Mouse (Mus musculus) forebrain, embryonic 14.5 days (tissue): Measurements from ENCODE around the gene Csmd2. TPM values are rescaled to one million over a fixed set of nuclear protein-coding genes. Genes with fewer than 3 reads are reported as not detected.

Experiments
- ATAC-seq: fragments of 200-750 bp; cut with Nextera tagmentation; 2 replicates; pipeline ENCODE4 v1.8.0; 2017; ENCODE audit warnings: mild to moderate bottlenecking, moderate library complexity
- DNase-seq: peaks from one replicate; pipeline ENCODE4 v3.0.0-alpha.2; 2015; ENCODE audit warnings: low spot score
- H3K27ac ChIP-seq: fragments of 300-500 bp; sonication (generic); 2 replicates; pipeline ENCODE4 v1.5.1; 2014; ENCODE audit warnings: low read depth, mild to moderate bottlenecking, control low read depth, low read length, moderate library complexity
- H3K27me3 ChIP-seq: fragments of 300-500 bp; sonication (generic); replicated peaks from 2 replicates; pipeline ENCODE4 v1.6.1; 2014; ENCODE audit warnings: low read length, control low read depth, mixed read lengths; ENCODE audit not compliant: control insufficient read depth, insufficient read depth
- H3K36me3 ChIP-seq: fragments of 300-500 bp; sonication (generic); 2 replicates; pipeline ENCODE4 v1.6.1; 2014; ENCODE audit warnings: low read length, control low read depth; ENCODE audit not compliant: control insufficient read depth, insufficient read depth
- H3K4me1 ChIP-seq: fragments of 300-500 bp; sonication (generic); 2 replicates; pipeline ENCODE4 v1.6.1; 2014; ENCODE audit warnings: antibody characterized with exemption, low read length, control low read depth; ENCODE audit not compliant: control insufficient read depth, insufficient read depth
- H3K4me2 ChIP-seq: fragments of 300-500 bp; sonication (generic); 2 replicates; pipeline ENCODE4 v1.6.1; 2014; ENCODE audit warnings: mild to moderate bottlenecking, control low read depth, low read length
- H3K4me3 ChIP-seq: fragments of 300-500 bp; sonication (generic); 2 replicates; pipeline ENCODE4 v1.5.1; 2014; ENCODE audit warnings: low read depth, low read length, control low read depth
- H3K9ac ChIP-seq: fragments of 300-500 bp; sonication (generic); 2 replicates; pipeline ENCODE4 v1.6.1; 2014; ENCODE audit warnings: mild to moderate bottlenecking, low read length, control low read depth, moderate library complexity
- H3K9me3 ChIP-seq: fragments of 300-500 bp; sonication (generic); replicated peaks from 2 replicates; pipeline ENCODE4 v1.6.1; 2016; ENCODE audit warnings: low read length, control low read depth, mixed read lengths; ENCODE audit not compliant: control insufficient read depth
- WGBS: fragments of 180-500 bp; shearing (Covaris S2); extraction: QIAGEN DNeasy Blood & Tissue Kit; methylation state at CpG from one replicate; pipeline ENCODE4 v1.1.7; 2014; 5-methylcytosine and 5-hydroxymethylcytosine counted together
- polyA plus RNA-seq: library from polyadenylated mRNA; unstranded; fragments of >200 nt; fragmentation: Nextera tagmentation; extraction: Ambion mirVana; gene quantifications from 2 replicates; pipeline ENCODE4 v1.2.1, GENCODE M21; 2014

Gene Csmd2
- polyA plus RNA-seq, 1 experiment from 2014 or later = 3.2 TPM

DNA sequence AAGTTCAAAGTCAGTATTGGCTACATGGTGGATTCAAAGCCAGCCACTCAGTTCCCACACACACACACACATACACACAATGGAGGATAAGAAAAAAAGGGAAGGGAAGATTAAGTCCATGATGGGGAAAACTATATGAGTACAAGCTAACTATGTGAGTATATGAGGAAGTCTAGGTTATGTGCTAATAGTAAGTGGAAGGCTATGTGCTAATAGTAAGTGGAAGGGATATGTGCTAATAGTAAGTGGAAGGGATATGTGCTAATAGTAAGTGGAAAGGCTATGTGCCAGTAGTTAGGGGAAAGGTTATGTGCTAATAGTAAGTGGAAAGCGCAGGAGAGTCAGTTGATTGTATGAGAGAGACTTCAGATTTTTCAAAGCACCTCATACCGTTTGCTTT, 453.6 kb downstream of the Csmd2 start:
- H3K36me3 ChIP-seq = no peaks in the 10 kb centered on the region
- H3K9me3 ChIP-seq = no peaks in the 10 kb centered on the region
- H3K27ac ChIP-seq = no peak overlapping the region
- no peak overlapping the region for H3K4me3 ChIP-seq
- no peak overlapping the region for H3K4me2 ChIP-seq
- no peaks in the 10 kb centered on the region for H3K27me3 ChIP-seq
- no peak overlapping the region for H3K9ac ChIP-seq
- H3K4me1 ChIP-seq = peaks cover 10% of the 10 kb centered on the region
- ATAC-seq (no peak), DNase-seq (no peak)
- 83% methylated on average over 2 of the region's 2 CpGs for WGBS

DNA sequence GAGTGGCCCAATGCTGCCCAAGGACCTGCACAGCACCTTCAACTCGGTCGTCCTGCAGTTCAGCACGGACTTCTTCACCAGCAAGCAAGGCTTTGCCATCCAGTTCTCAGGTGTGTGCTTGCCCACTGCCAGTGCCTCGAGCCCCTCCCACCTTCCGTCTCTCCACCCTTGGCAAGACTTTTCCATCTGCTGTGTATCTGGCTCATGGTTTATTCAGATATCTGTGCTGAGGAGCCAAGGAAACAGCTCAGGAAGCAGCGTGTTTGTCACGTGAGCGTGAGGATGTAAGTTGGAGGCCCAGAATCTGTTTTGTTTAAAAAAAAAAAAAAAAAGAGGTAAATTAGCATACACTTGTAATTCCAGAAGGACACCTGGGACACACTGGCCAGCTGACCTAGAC, 455.1 kb downstream of the Csmd2 start:
- 67% methylated on average over 8 of the region's 8 CpGs for WGBS
- ATAC-seq = peak; percentile 70; the same call in 1 of the 2 replicates

DNA sequence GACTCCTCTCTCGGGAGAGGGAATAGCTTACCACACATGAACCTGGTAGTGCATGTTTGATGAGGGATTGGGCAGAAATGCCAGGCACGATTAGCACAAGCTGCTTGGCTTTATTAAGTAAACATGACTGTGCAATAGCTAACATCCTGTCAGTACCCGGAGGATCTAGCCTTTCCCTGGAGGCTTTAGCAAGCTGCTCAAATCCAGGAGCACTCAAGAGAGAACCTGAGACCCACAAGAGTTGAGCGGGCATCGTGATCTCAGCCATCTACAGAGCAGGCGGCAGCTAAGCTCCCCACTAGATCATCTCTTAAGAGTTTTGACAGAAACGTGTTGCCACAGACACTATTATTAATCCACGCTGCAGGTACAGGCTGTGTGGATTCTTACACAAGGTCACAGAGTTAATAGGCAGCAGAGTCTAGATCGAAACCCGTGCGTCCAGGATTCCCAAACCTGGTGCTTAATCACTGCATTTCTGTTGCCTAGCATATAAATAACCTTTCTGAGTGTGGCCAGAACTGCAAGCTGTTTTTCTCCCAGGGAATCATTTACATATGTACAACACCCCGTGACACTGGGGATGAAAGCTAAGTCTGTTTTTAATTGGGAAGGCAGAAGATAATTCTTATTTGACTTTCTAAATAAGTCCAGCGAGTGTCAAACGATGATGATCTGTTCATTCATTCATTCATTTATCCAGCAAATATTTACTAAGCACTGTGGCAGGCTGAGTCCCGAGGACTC, 458.0 kb downstream of the Csmd2 start:
- H3K9me3 ChIP-seq = no peaks in the 10 kb centered on the region
- H3K4me2 ChIP-seq = no peak overlapping the region
- no peak overlapping the region for H3K4me3 ChIP-seq
- no peaks in the 10 kb centered on the region for H3K36me3 ChIP-seq
- peaks cover 16% of the 10 kb centered on the region for H3K4me1 ChIP-seq
- no peaks in the 10 kb centered on the region for H3K27me3 ChIP-seq
- WGBS = 58% methylated on average over 15 of the region's 15 CpGs
- H3K27ac ChIP-seq = 0 out of 2 replicates have a peak overlapping the region, but pooled peaks have one; percentile 2
- peak; percentile 27 for DNase-seq
- no peak overlapping the region for H3K9ac ChIP-seq
- no peak for ATAC-seq

More for the DNA sequence above, 455.1 kb downstream of the Csmd2 start:
- H3K9me3 ChIP-seq = no peaks in the 10 kb centered on the region
- H3K27ac ChIP-seq = 0 out of 2 replicates have a peak overlapping the region, but pooled peaks have one; percentile 41
- H3K4me2 ChIP-seq = no peak overlapping the region
- H3K36me3 ChIP-seq = no peaks in the 10 kb centered on the region
- H3K27me3 ChIP-seq = no peaks in the 10 kb centered on the region
- peak; percentile 71 for DNase-seq
- peaks cover 10% of the 10 kb centered on the region for H3K4me1 ChIP-seq
- H3K9ac ChIP-seq = no peak overlapping the region
- no peak overlapping the region for H3K4me3 ChIP-seq

DNA sequence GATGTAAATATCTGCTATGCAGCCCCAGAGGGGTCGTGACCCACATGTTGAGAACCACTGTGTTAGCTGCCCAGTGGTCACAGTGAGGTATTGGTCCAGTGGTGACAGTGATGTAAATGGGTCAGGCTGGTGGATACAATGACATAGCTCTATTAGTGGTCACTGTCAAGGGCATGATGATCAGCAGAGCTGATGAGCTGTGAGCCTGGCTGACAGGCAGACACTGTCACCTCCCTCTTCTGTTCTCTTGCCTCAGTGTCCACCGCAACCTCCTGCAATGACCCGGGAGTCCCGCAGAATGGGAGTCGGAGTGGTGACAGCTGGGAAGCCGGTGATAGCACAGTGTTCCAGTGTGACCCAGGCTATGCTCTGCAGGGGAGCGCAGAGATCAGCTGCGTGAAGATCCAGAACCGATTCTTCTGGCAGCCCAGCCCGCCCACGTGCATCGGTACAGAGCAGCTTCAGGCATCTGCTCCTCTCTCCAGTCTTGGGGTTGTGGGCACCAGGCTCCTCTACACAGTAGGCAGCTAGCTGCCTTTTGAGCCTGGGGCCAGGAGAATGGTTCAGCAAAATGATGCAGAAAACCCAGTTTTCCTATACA, 461.3 kb downstream of the Csmd2 start:
- no peak overlapping the region for H3K9ac ChIP-seq
- no peak overlapping the region for H3K4me3 ChIP-seq
- H3K27me3 ChIP-seq = no peaks in the 10 kb centered on the region
- H3K4me2 ChIP-seq = no peak overlapping the region
- peaks cover 29% of the 10 kb centered on the region for H3K4me1 ChIP-seq
- no peaks in the 10 kb centered on the region for H3K36me3 ChIP-seq
- no peak for DNase-seq
- H3K27ac ChIP-seq = no peak overlapping the region
- no peak for ATAC-seq
- 90% methylated on average over 12 of the region's 12 CpGs for WGBS
- H3K9me3 ChIP-seq = no peaks in the 10 kb centered on the region

DNA sequence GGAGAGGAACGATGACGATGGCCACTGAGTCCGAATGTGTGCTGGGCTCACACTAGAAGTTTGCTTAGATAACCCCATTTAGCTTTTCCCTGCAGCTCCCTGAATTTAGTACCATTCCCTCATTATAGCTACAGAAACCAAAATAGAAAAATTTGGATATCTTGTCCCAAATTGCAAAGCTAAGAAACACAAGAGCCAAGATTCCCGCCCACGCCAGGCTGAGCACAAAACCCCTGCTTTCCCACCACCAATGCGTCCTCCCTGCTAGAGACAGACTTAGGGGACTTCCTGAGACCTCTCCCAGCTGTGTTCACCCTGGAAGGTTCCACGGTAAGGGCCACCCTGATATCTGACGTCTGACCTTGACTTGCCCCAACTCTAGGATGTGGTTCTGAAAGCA, 462.5 kb downstream of the Csmd2 start:
- Histone ChIP-seq H3K4me1 (peaks cover 25% of the 10 kb centered on the region; the same call in 1 of the 2 replicates), H3K9me3 (no peaks in the 10 kb centered on the region), H3K36me3 (no peaks in the 10 kb centered on the region), H3K4me3 (no peak overlapping the region), H3K27ac (no peak overlapping the region), H3K27me3 (no peaks in the 10 kb centered on the region), H3K4me2 (no peak overlapping the region), H3K9ac (no peak overlapping the region)
- DNase-seq (no peak), ATAC-seq (no peak)
- WGBS = 94% methylated on average over 8 of the region's 8 CpGs

DNA sequence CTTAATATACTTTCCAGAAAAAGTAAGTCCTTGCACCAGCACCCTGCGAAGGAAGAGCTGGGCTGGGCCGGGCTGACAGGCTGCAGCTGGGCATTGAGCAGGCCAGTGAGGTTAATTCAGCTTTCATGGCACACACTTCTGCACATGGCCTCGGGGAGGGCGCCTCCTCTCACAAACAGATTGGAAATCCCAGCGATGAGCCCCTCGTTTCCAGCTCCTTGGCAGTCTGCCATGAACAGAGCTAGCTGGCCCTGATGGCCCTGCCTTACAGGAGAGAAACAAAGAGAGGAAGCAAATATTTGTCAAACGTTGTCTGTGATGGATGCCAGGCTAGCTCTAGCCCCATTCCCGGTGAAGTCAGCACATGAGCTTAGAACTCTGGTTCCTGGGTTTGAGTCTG, 463.3 kb downstream of the Csmd2 start:
- no peak overlapping the region for H3K4me3 ChIP-seq
- H3K9ac ChIP-seq = no peak overlapping the region

DNA sequence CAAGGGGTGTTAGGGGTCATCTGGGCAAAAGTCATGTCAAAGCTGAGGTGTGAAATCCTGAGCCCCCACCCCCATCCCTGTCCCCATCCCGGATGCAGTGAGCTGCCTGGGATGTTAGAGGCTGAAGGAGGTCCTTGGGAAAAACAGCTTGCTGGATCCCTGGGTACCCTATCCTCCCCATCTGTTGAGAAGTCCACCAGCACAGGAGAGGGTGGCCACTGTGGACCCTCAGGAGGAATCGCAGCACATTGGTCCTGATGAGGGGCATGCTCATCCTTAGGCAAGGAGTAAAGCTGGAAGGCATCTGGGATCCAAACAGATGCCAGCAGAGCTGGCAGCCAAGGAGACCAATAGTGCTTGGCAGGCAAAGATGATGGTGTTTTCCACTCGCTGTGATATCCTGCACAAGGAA, 463.7 kb downstream of the Csmd2 start:
- no peaks in the 10 kb centered on the region for H3K9me3 ChIP-seq
- H3K4me1 ChIP-seq = peaks cover 19% of the 10 kb centered on the region; the same call in 1 of the 2 replicates
- H3K36me3 ChIP-seq = no peaks in the 10 kb centered on the region
- H3K4me2 ChIP-seq = no peak overlapping the region
- H3K27ac ChIP-seq = peak overlapping the region; percentile 52; the same call in 1 of the 2 replicates
- DNase-seq (peak; percentile 58), ATAC-seq (peak; percentile 61)
- WGBS = 64% methylated on average over 3 of the region's 3 CpGs
- H3K4me3 ChIP-seq = no peak overlapping the region
- H3K27me3 ChIP-seq = no peaks in the 10 kb centered on the region
- no peak overlapping the region for H3K9ac ChIP-seq

More for the DNA sequence above, 463.3 kb downstream of the Csmd2 start:
- Histone ChIP-seq H3K27ac (peak overlapping the region; percentile 52; the same call in 1 of the 2 replicates), H3K27me3 (no peaks in the 10 kb centered on the region), H3K4me1 (peaks cover 19% of the 10 kb centered on the region; the same call in 1 of the 2 replicates), H3K9me3 (no peaks in the 10 kb centered on the region), H3K36me3 (no peaks in the 10 kb centered on the region), H3K4me2 (no peak overlapping the region)
- ATAC-seq = peak; percentile 89
- DNase-seq = peak; percentile 93
- WGBS = 14% methylated on average over 8 of the region's 8 CpGs

DNA sequence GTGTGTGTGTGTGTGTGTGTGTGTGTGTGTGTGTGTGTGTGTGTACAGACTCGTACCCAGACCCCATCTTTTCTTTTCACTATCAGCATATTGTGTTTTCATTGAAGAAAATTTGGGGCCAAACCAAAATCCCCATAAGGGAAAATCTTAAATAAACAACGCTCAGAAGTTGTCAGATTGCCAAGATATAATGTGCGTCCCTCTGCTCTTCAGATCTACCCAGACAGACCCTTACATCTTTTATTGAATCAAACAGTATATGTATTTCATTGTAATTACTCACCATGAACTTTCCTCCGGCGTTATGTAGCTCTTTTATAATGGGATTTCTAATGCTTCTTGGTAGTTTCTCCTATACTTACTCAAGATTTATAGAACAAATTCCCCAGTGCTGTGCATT, 479.1 kb downstream of the Csmd2 start:
- DNase-seq = no peak
- H3K27me3 ChIP-seq = no peaks in the 10 kb centered on the region
- H3K27ac ChIP-seq = no peak overlapping the region
- no peak overlapping the region for H3K4me3 ChIP-seq
- H3K9me3 ChIP-seq = no peaks in the 10 kb centered on the region
- ATAC-seq = no peak
- 0 out of 2 replicates have a peak, but pooled peaks cover 4% of the 10 kb centered on the region for H3K36me3 ChIP-seq
- no peak overlapping the region for H3K4me2 ChIP-seq
- H3K9ac ChIP-seq = no peak overlapping the region
- 87% methylated on average over 5 of the region's 5 CpGs for WGBS
- no peaks in the 10 kb centered on the region for H3K4me1 ChIP-seq

DNA sequence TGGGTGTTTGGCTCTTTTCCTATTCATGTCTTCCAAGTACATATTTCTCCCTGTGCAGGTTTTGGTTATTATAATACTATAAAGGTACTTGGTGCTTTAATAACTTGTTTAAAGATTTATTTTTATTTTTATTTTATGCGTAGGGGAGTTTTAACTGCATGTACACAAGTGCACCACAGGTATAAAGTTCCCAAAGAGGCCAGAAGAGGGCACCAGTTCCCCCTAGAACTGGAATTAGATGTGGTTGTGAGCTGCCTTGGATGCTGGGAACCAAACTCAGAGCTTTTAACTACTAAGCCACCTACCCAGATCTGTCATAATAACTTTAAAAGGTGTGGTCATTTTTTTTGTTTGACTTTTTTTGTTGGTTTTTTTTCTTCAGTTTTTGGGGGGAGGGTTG, 480.4 kb downstream of the Csmd2 start:
- Histone ChIP-seq H3K4me3 (no peak overlapping the region), H3K4me2 (no peak overlapping the region), H3K9me3 (no peaks in the 10 kb centered on the region), H3K27ac (no peak overlapping the region), H3K27me3 (no peaks in the 10 kb centered on the region), H3K4me1 (no peaks in the 10 kb centered on the region), H3K9ac (no peak overlapping the region), H3K36me3 (0 out of 2 replicates have a peak, but pooled peaks cover 4% of the 10 kb centered on the region)
- WGBS = 90% methylated on average over 1 of the region's 1 CpGs
- DNase-seq (no peak), ATAC-seq (no peak)
